Mouse (Mus musculus): ENCODE data around the gene Slitrk3. TPM values are rescaled to one million over a fixed set of nuclear protein-coding genes. Genes with fewer than 3 reads are reported as not detected.

Slitrk3 gene
- polyA plus RNA-seq, 1 experiment, result not detected

- Histone ChIP-seq H3K4me2 (ENCODE audit: low read depth) (no peak overlapping the region), H3K36me3 (ENCODE audit: control insufficient read depth, insufficient read depth) (no peaks in the 10 kb centered on the region), H3ac (ENCODE audit: control insufficient read depth, insufficient read length) (no peak overlapping the region), H3K79me2 (ENCODE audit: control insufficient read depth, insufficient read depth) (no peaks in the 10 kb centered on the region), H3K27me3 (ENCODE audit: control insufficient read depth, insufficient read depth, insufficient read length) (no peaks in the 10 kb centered on the region), H3K4me3 (no peak overlapping the region)
- TF ChIP-seq POLR2A (IDR thresholded peaks at IDR 0.05; ENCODE audit: insufficient read length, low read depth), result no peak
- TF ChIP-seq MYOG (IDR thresholded peaks at IDR 0.05; ENCODE audit: control insufficient read depth in 1 of 3, insufficient read depth in 1 of 3, insufficient read length in 2 of 3, low read depth in 2 of 3), result no peak
- no peak for TF ChIP-seq REST (IDR thresholded peaks at IDR 0.05; ENCODE audit: insufficient read depth, insufficient read length)
- TF ChIP-seq SRF (IDR thresholded peaks at IDR 0.05; ENCODE audit: control insufficient read depth, insufficient read length, low read depth), result no peak
- no peak for TF ChIP-seq POLR2AphosphoS2 (IDR thresholded peaks at IDR 0.05; ENCODE audit: insufficient read length, low read depth)
- TF ChIP-seq TCF12 (IDR thresholded peaks at IDR 0.05; ENCODE audit: insufficient read depth, poor library complexity, severe bottlenecking), result no peak
- no peak for TF ChIP-seq CEBPB (IDR thresholded peaks at IDR 0.05; ENCODE audit: insufficient read depth, poor library complexity, severe bottlenecking)
- TF ChIP-seq USF1 (IDR thresholded peaks at IDR 0.05; ENCODE audit: low read depth), result no peak
Measured at GRCm38 (mm10) chr3:73056492-73057196, 959 bp downstream of the Slitrk3 start.

GRCm38 (mm10) chr3:73056044-73056438 lies 1.6 kb downstream of the Slitrk3 start:
- H3K36me3 ChIP-seq (ENCODE audit: control insufficient read depth, insufficient read depth), result no peaks in the 10 kb centered on the region
- H3K4me3 ChIP-seq, result no peak overlapping the region
- no peaks in the 10 kb centered on the region for H3K27me3 ChIP-seq (ENCODE audit: control insufficient read depth, insufficient read depth, insufficient read length)
- no peak overlapping the region for H3K4me2 ChIP-seq (ENCODE audit: low read depth)
- H3K79me2 ChIP-seq (ENCODE audit: control insufficient read depth, insufficient read depth), result no peaks in the 10 kb centered on the region
- H3ac ChIP-seq (ENCODE audit: control insufficient read depth, insufficient read length), result no peak overlapping the region
- no peak for TF ChIP-seq USF1 (IDR thresholded peaks at IDR 0.05; ENCODE audit: low read depth)
- no peak for TF ChIP-seq REST (IDR thresholded peaks at IDR 0.05; ENCODE audit: insufficient read depth, insufficient read length)
- no peak for TF ChIP-seq E2F4 (IDR thresholded peaks at IDR 0.05; ENCODE audit: insufficient read depth)
- TF ChIP-seq SRF (IDR thresholded peaks at IDR 0.05; ENCODE audit: control insufficient read depth, insufficient read length, low read depth), result no peak
- TF ChIP-seq TCF3 (IDR thresholded peaks at IDR 0.05; ENCODE audit: insufficient read length, low read depth), result no peak
- TF ChIP-seq MYOG (IDR thresholded peaks at IDR 0.05; ENCODE audit: control insufficient read depth in 1 of 3, insufficient read depth in 1 of 3, insufficient read length in 2 of 3, low read depth in 2 of 3), result no peak
- TF ChIP-seq POLR2AphosphoS2 (IDR thresholded peaks at IDR 0.05; ENCODE audit: insufficient read length, low read depth), result no peak
- TF ChIP-seq CEBPB (IDR thresholded peaks at IDR 0.05; ENCODE audit: insufficient read depth, poor library complexity, severe bottlenecking), result no peak
- no peak for TF ChIP-seq MYOD1 (IDR thresholded peaks at IDR 0.05; ENCODE audit: control insufficient read depth in 1 of 3, insufficient read length in 2 of 3, low read depth in 2 of 3)
- no peak for TF ChIP-seq POLR2A (IDR thresholded peaks at IDR 0.05; ENCODE audit: insufficient read length, low read depth)
- TF ChIP-seq TCF12 (IDR thresholded peaks at IDR 0.05; ENCODE audit: insufficient read depth, poor library complexity, severe bottlenecking), result no peak
- no peak for TF ChIP-seq MAX (IDR thresholded peaks at IDR 0.05; ENCODE audit: low read depth)

- Histone ChIP-seq H3K27me3 (ENCODE audit: control insufficient read depth, insufficient read depth, insufficient read length) (no peaks in the 10 kb centered on the region), H3K79me2 (ENCODE audit: control insufficient read depth, insufficient read depth) (no peaks in the 10 kb centered on the region), H3K4me3 (no peak overlapping the region), H3K4me2 (ENCODE audit: low read depth) (no peak overlapping the region), H3K36me3 (ENCODE audit: control insufficient read depth, insufficient read depth) (no peaks in the 10 kb centered on the region), H3ac (ENCODE audit: control insufficient read depth, insufficient read length) (no peak overlapping the region)
- TF ChIP-seq POLR2A (IDR thresholded peaks at IDR 0.05; ENCODE audit: insufficient read length, low read depth) (no peak), USF1 (IDR thresholded peaks at IDR 0.05; ENCODE audit: low read depth) (no peak), TCF3 (IDR thresholded peaks at IDR 0.05; ENCODE audit: insufficient read length, low read depth) (no peak), CEBPB (IDR thresholded peaks at IDR 0.05; ENCODE audit: insufficient read depth, poor library complexity, severe bottlenecking) (no peak), TCF12 (IDR thresholded peaks at IDR 0.05; ENCODE audit: insufficient read depth, poor library complexity, severe bottlenecking) (no peak)
Measured at GRCm38 (mm10) chr3:73055399-73056043, 2.1 kb downstream of the Slitrk3 start.

GRCm38 (mm10) chr3:73053451-73053931 lies 4.1 kb downstream of the Slitrk3 start:
- H3K4me3 ChIP-seq, result no peak overlapping the region
- H3K4me2 ChIP-seq (ENCODE audit: low read depth), result peak overlapping the region; percentile 45
- no peaks in the 10 kb centered on the region for H3K27me3 ChIP-seq (ENCODE audit: control insufficient read depth, insufficient read depth, insufficient read length)
- no peaks in the 10 kb centered on the region for H3K79me2 ChIP-seq (ENCODE audit: control insufficient read depth, insufficient read depth)
- no peak for TF ChIP-seq REST (IDR thresholded peaks at IDR 0.05; ENCODE audit: insufficient read depth, insufficient read length)
- TF ChIP-seq POLR2AphosphoS2 (IDR thresholded peaks at IDR 0.05; ENCODE audit: insufficient read length, low read depth), result no peak
- H3ac ChIP-seq (ENCODE audit: control insufficient read depth, insufficient read length), result no peak overlapping the region
- no peaks in the 10 kb centered on the region for H3K36me3 ChIP-seq (ENCODE audit: control insufficient read depth, insufficient read depth)

GRCm38 (mm10) chr3:73046248-73046647 lies 11.4 kb downstream of the Slitrk3 start:
- Histone ChIP-seq H3ac (ENCODE audit: control insufficient read depth, insufficient read length) (no peak overlapping the region), H3K4me3 (no peak overlapping the region), H3K27me3 (ENCODE audit: control insufficient read depth, insufficient read depth, insufficient read length) (no peaks in the 10 kb centered on the region), H3K79me2 (ENCODE audit: control insufficient read depth, insufficient read depth) (no peaks in the 10 kb centered on the region), H3K4me2 (ENCODE audit: low read depth) (no peak overlapping the region), H3K36me3 (ENCODE audit: control insufficient read depth, insufficient read depth) (no peaks in the 10 kb centered on the region)
- TF ChIP-seq E2F4 (IDR thresholded peaks at IDR 0.05; ENCODE audit: insufficient read depth) (no peak), POLR2A (IDR thresholded peaks at IDR 0.05; ENCODE audit: insufficient read length, low read depth) (no peak), MAX (IDR thresholded peaks at IDR 0.05; ENCODE audit: low read depth) (no peak), TCF12 (IDR thresholded peaks at IDR 0.05; ENCODE audit: insufficient read depth, poor library complexity, severe bottlenecking) (no peak), MYOG (IDR thresholded peaks at IDR 0.05; ENCODE audit: control insufficient read depth in 1 of 3, insufficient read depth in 1 of 3, insufficient read length in 2 of 3, low read depth in 2 of 3) (no peak)
